Mouse (Mus musculus): ENCODE results near the gene Mettl2.

Mettl2 gene

GRCm38 (mm10) chr11:105153068-105153833, 27.0 kb downstream of the Mettl2 start:
- DNase-seq (ENCODE audit: low spot score in 2 of 2) = no peak

- DNase-seq (ENCODE audit: low spot score in 2 of 2) = no peak
Observed at GRCm38 (mm10) chr11:105155915-105156314, 29.7 kb downstream of the Mettl2 start.

- no peak for DNase-seq (ENCODE audit: low spot score in 2 of 2)
Observed at GRCm38 (mm10) chr11:105156748-105157267, 30.6 kb downstream of the Mettl2 start.

GRCm38 (mm10) chr11:105158047-105158446, 31.8 kb downstream of the Mettl2 start:
- DNase-seq (ENCODE audit: low spot score in 2 of 2) = no peak

GRCm38 (mm10) chr11:105159673-105160360, 33.6 kb downstream of the Mettl2 start:
- DNase-seq (ENCODE audit: low spot score in 2 of 2) = no peak

GRCm38 (mm10) chr11:105161411-105161810, 35.2 kb downstream of the Mettl2 start:
- DNase-seq (ENCODE audit: low spot score in 2 of 2) = no peak

GRCm38 (mm10) chr11:105164516-105165510, 38.6 kb downstream of the Mettl2 start:
- DNase-seq (ENCODE audit: low spot score in 2 of 2) = no peak

- no peak for DNase-seq (ENCODE audit: low spot score in 2 of 2)
Observed at GRCm38 (mm10) chr11:105166780-105167179, 40.6 kb downstream of the Mettl2 start.

GRCm38 (mm10) chr11:105178516-105178915, 52.3 kb downstream of the Mettl2 start, which contains the start of gene Tlk2:
Gene Tlk2, plus strand, starts transcription at chr11:105178807.
- no peak for DNase-seq (ENCODE audit: low spot score in 2 of 2)

- DNase-seq (ENCODE audit: low spot score in 2 of 2) = no peak
Observed at GRCm38 (mm10) chr11:105179523-105179922, 53.3 kb downstream of the Mettl2 start.

- no peak for DNase-seq (ENCODE audit: low spot score in 2 of 2)
Observed at GRCm38 (mm10) chr11:105180471-105181091, 54.4 kb downstream of the Mettl2 start.

- DNase-seq (ENCODE audit: low spot score in 2 of 2) = peak; percentile 72 to 78
Observed at GRCm38 (mm10) chr11:105181126-105181637, 55.0 kb downstream of the Mettl2 start.

GRCm38 (mm10) chr11:105181689-105182460, 55.6 kb downstream of the Mettl2 start:
- peak; percentile 3 to 11 for DNase-seq (ENCODE audit: low spot score in 2 of 2)

- DNase-seq (ENCODE audit: low spot score in 2 of 2) = no peak
Observed at GRCm38 (mm10) chr11:105182461-105182855, 56.2 kb downstream of the Mettl2 start.

- no peak for DNase-seq (ENCODE audit: low spot score in 2 of 2)
Observed at GRCm38 (mm10) chr11:105184678-105185077, 58.5 kb downstream of the Mettl2 start.

Measured in right cerebral cortex, postnatal 36 days (tissue).